Mouse (Mus musculus): Measurements from ENCODE around the gene Adm2.

Adm2 gene

GRCm38 (mm10) chr15:89313359-89313758 is 9.2 kb upstream of the Adm2 start:
- peak; percentile 52 to 59 for DNase-seq

- no peak for DNase-seq
Observed at GRCm38 (mm10) chr15:89314107-89314506, 8.4 kb upstream of the Adm2 start.

GRCm38 (mm10) chr15:89314511-89315189 is 7.9 kb upstream of the Adm2 start:
- peak; percentile 66 to 71 for DNase-seq

- DNase-seq, result peak; percentile 99
Observed at GRCm38 (mm10) chr15:89315190-89315731, 7.3 kb upstream of the Adm2 start, which contains the start of gene Sbf1. Sbf1 (minus strand) TSS chr15:89315311.

- DNase-seq, result peak in 1 of 2 experiments; percentile 48
Observed at GRCm38 (mm10) chr15:89316146-89316545, 6.4 kb upstream of the Adm2 start.

- DNase-seq, result no peak
Observed at GRCm38 (mm10) chr15:89321264-89321663, 1.3 kb upstream of the Adm2 start.

GRCm38 (mm10) chr15:89323656-89324055 is 1.1 kb downstream of the Adm2 start:
- DNase-seq, result no peak

- no peak for DNase-seq
Observed at GRCm38 (mm10) chr15:89326441-89326840, 3.9 kb downstream of the Adm2 start.

- DNase-seq, result no peak
Observed at GRCm38 (mm10) chr15:89334271-89334670, 11.8 kb downstream of the Adm2 start, which contains the start of gene Miox. Miox (plus strand) TSS chr15:89334398.

GRCm38 (mm10) chr15:89334774-89335537 is 12.4 kb downstream of the Adm2 start:
- DNase-seq, result no peak

- no peak for DNase-seq
Observed at GRCm38 (mm10) chr15:89336422-89336821, 13.9 kb downstream of the Adm2 start.

GRCm38 (mm10) chr15:89339696-89340095 is 17.2 kb downstream of the Adm2 start:
- no peak for DNase-seq

- DNase-seq, result no peak
Observed at GRCm38 (mm10) chr15:89340136-89340535, 17.6 kb downstream of the Adm2 start.

GRCm38 (mm10) chr15:89341678-89342077 is 19.2 kb downstream of the Adm2 start:
- no peak for DNase-seq

- DNase-seq, result no peak
Observed at GRCm38 (mm10) chr15:89343325-89343724, 20.8 kb downstream of the Adm2 start.

- no peak for DNase-seq
Observed at GRCm38 (mm10) chr15:89350447-89350846, 27.9 kb downstream of the Adm2 start.

- DNase-seq, result no peak
Observed at GRCm38 (mm10) chr15:89351302-89351701, 28.8 kb downstream of the Adm2 start.

- DNase-seq, result no peak
Observed at GRCm38 (mm10) chr15:89352054-89352453, 29.5 kb downstream of the Adm2 start.

GRCm38 (mm10) chr15:89352795-89353194 is 30.3 kb downstream of the Adm2 start:
- DNase-seq, result no peak

- no peak for DNase-seq
Observed at GRCm38 (mm10) chr15:89353837-89354236, 31.3 kb downstream of the Adm2 start.

- no peak for DNase-seq
Observed at GRCm38 (mm10) chr15:89354455-89354854, 31.9 kb downstream of the Adm2 start.

- peak; percentile 98 for DNase-seq
Observed at GRCm38 (mm10) chr15:89355241-89356187, 33.0 kb downstream of the Adm2 start, which contains the start of the genes Lmf2 and Ncaph2. Lmf2 (minus strand) TSS chr15:89355659. Ncaph2 (plus strand) TSS chr15:89355719.

Measured in cerebellum, postnatal 10 days (tissue).